Mouse (Mus musculus) urinary bladder, postnatal 36 days (tissue): ENCODE results near the gene Arg1.

ENCODE experiments used
- DNase-seq, 2 experiments: peaks; one replicate each; pipeline ENCODE4 v3.0.0; 2022; ENCODE audit warnings: low spot score in 2 of 2, mixed read lengths in 1 of 2

Arg1 gene

GRCm38 (mm10) chr10:24912576-24912975, 14.7 kb downstream of the Arg1 start:
- no peak for DNase-seq

GRCm38 (mm10) chr10:24911199-24911598, 16.1 kb downstream of the Arg1 start:
- DNase-seq: no peak

- DNase-seq: no peak
Observed at GRCm38 (mm10) chr10:24905627-24906026, 21.7 kb downstream of the Arg1 start.

GRCm38 (mm10) chr10:24895927-24896326, 31.4 kb downstream of the Arg1 start:
- peak in 1 of 2 experiments; percentile 20 for DNase-seq

- DNase-seq: no peak
Observed at GRCm38 (mm10) chr10:24888343-24888742, 38.9 kb downstream of the Arg1 start.

GRCm38 (mm10) chr10:24886008-24886407, 41.3 kb downstream of the Arg1 start:
- DNase-seq: no peak

GRCm38 (mm10) chr10:24873624-24874023, 53.7 kb downstream of the Arg1 start:
- no peak for DNase-seq

GRCm38 (mm10) chr10:24869760-24870290, 57.5 kb downstream of the Arg1 start, which contains the start of gene Med23:
Med23 (plus strand) TSS chr10:24869986.
- peak; percentile 97 to 99 for DNase-seq
